Comparison of ENCODE assay signal across 35 mouse cellular contexts in the genomic region with DNA sequence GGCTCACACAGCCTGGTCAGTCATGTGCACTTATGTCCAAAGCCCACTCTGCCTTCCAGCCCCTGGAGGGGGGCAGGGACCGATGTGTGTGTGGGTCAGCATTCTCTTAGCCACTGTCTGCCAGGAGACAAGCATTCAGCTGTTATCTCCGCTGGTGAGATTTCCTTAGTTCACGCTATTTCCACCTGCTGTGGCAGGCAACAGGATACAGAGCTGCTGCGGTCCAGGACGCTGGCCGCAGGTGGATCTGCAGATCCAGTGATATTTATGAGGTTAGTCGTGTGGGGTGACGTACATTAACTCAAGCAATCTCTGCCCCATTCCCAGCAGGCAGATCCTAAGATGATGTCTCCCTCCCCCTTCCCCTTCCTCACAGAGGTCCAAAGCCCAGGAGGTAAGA. TPM values are rescaled to one million over a fixed set of nuclear protein-coding genes. Genes with fewer than 3 reads are reported as not detected.
"Had no signal": no experiment of that assay in that cellular context is flagged by ENCODE, and none has a peak within 500 bp of the region (broad histone marks: within the 10 kb centered on the region; RNA-seq: fewer than 3 reads in every experiment).

No protein-coding gene starts in this region.

- H3K27ac ChIP-seq: heart, embryonic 10.5 days; heart, embryonic 13.5 days; heart, embryonic 15.5 days; hindbrain, embryonic 10.5 days; hindbrain, embryonic 12.5 days; hindbrain, embryonic 13.5 days; hindbrain, embryonic 14.5 days; hindbrain, embryonic 15.5 days; hindbrain, postnatal 0 days; intestine, embryonic 15.5 days; kidney, embryonic 15.5 days; kidney, postnatal 0 days; layer of hippocampus, adult 2 months; left cerebral cortex, adult 2 months had no signal

- H3K4me3 ChIP-seq: heart, embryonic 10.5 days; heart, embryonic 12.5 days; heart, embryonic 13.5 days; heart, embryonic 15.5 days; hindbrain, embryonic 10.5 days; hindbrain, embryonic 12.5 days; hindbrain, embryonic 13.5 days; hindbrain, embryonic 15.5 days; intestine, embryonic 15.5 days; kidney, embryonic 15.5 days; layer of hippocampus, adult 2 months; left cerebral cortex, adult 2 months had no signal

- ATAC-seq: hindbrain, embryonic 16.5 days; hindbrain, postnatal 0 days; inflammation-experienced regulatory T-cells, adult 6 months; intestine, embryonic 15.5 days; intestine, embryonic 16.5 days; intestine, postnatal 0 days had no signal

- DNase-seq: heart, postnatal 10 days; heart, postnatal 14 days; heart, postnatal 36 days; heart, postnatal 4 days; kidney, adult 11 months; kidney, adult 18-20 months; kidney, adult 2 months; kidney, adult 8-10 months; kidney, adult 9 months; kidney, postnatal 10 days; kidney, postnatal 14 days; kidney, postnatal 25 days; kidney, postnatal 36 days; kidney, postnatal 4 days; layer of hippocampus, adult 9-11 months had no signal

RNA-seq across cellular contexts. Expression of gene Pvalb, which starts 5.2 kb away (rescaled TPM):
- total RNA-seq: heart, postnatal 10 days; hematopoietic stem cell, adult 5-6 weeks had no signal
